Mouse (Mus musculus): Measurements from ENCODE around the gene Ctnnd2. TPM values are rescaled to one million over a fixed set of nuclear protein-coding genes. Genes with fewer than 3 reads are reported as not detected.

The Ctnnd2 gene
- polyA plus RNA-seq, 1 experiment from 2014 or later, result 1.0 TPM

DNA sequence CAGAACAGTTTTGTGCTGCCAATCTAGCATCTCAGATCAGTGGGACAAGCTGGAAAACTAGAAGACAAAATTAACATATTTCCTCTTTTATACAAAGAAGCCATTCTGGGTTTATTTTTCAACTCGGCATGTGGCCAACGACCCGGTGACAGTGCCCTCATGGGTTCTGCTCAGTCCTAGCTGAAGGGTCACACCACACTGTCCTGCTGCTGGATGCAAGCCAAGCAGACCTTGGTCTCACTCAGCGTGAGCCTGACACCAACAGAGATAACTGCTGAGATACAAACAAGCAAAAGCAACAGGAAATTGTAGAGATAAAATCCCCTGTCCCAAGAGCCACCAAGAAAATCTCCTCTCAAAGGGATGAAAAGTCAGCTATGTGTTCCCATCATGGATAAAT lies 719.6 kb downstream of the Ctnnd2 start:
- 63% methylated on average over 4 of the region's 4 CpGs for WGBS

GRCm38 (mm10) chr15:30895063-30895462 lies 722.7 kb downstream of the Ctnnd2 start:
- Histone ChIP-seq H3K4me2 (replicated peaks; ENCODE audit: low read depth) (no peak overlapping the region), H3K9ac (ENCODE audit: low read depth, low read length) (no peak overlapping the region), H3K9me3 (ENCODE audit: control insufficient read depth) (no peaks in the 10 kb centered on the region), H3K27me3 (replicated peaks; ENCODE audit: control insufficient read depth, insufficient read depth, low read length) (no peaks in the 10 kb centered on the region), H3K27ac (ENCODE audit: low read depth, low read length) (no peak overlapping the region), H3K4me3 (ENCODE audit: low read depth, low read length) (no peak overlapping the region), H3K4me1 (replicated peaks; ENCODE audit: control insufficient read depth, insufficient read depth, low read length) (no peaks in the 10 kb centered on the region), H3K36me3 (ENCODE audit: control insufficient read depth, insufficient read depth) (no peaks in the 10 kb centered on the region)
- no peak for TF ChIP-seq CTCF (IDR thresholded peaks at IDR 0.05; ENCODE audit: low read depth)
- ATAC-seq, result no peak
- 81% methylated on average over 5 of the region's 5 CpGs for WGBS

More for the DNA sequence above, 719.6 kb downstream of the Ctnnd2 start:
- no peaks in the 10 kb centered on the region for H3K36me3 ChIP-seq (ENCODE audit: control insufficient read depth, insufficient read depth)
- TF ChIP-seq CTCF (IDR thresholded peaks at IDR 0.05; ENCODE audit: low read depth), result no peak
- no peak overlapping the region for H3K4me2 ChIP-seq (replicated peaks; ENCODE audit: low read depth)
- no peaks in the 10 kb centered on the region for H3K9me3 ChIP-seq (ENCODE audit: control insufficient read depth)
- no peak overlapping the region for H3K27ac ChIP-seq (ENCODE audit: low read depth, low read length)
- H3K4me1 ChIP-seq (replicated peaks; ENCODE audit: control insufficient read depth, insufficient read depth, low read length), result no peaks in the 10 kb centered on the region
- H3K4me3 ChIP-seq (ENCODE audit: low read depth, low read length), result no peak overlapping the region
- no peaks in the 10 kb centered on the region for H3K27me3 ChIP-seq (replicated peaks; ENCODE audit: control insufficient read depth, insufficient read depth, low read length)
- no peak overlapping the region for H3K9ac ChIP-seq (ENCODE audit: low read depth, low read length)
- no peak for ATAC-seq

GRCm38 (mm10) chr15:30897342-30897741 lies 724.9 kb downstream of the Ctnnd2 start:
- no peak overlapping the region for H3K27ac ChIP-seq (ENCODE audit: low read depth, low read length)
- H3K4me2 ChIP-seq (replicated peaks; ENCODE audit: low read depth), result no peak overlapping the region
- H3K27me3 ChIP-seq (replicated peaks; ENCODE audit: control insufficient read depth, insufficient read depth, low read length), result no peaks in the 10 kb centered on the region
- no peak overlapping the region for H3K9ac ChIP-seq (ENCODE audit: low read depth, low read length)
- TF ChIP-seq CTCF (IDR thresholded peaks at IDR 0.05; ENCODE audit: low read depth), result no peak
- ATAC-seq, result no peak
- no peaks in the 10 kb centered on the region for H3K9me3 ChIP-seq (ENCODE audit: control insufficient read depth)
- no peak overlapping the region for H3K4me3 ChIP-seq (ENCODE audit: low read depth, low read length)
- no peaks in the 10 kb centered on the region for H3K36me3 ChIP-seq (ENCODE audit: control insufficient read depth, insufficient read depth)
- no peaks in the 10 kb centered on the region for H3K4me1 ChIP-seq (replicated peaks; ENCODE audit: control insufficient read depth, insufficient read depth, low read length)
- 90% methylated on average over 8 of the region's 8 CpGs for WGBS

DNA sequence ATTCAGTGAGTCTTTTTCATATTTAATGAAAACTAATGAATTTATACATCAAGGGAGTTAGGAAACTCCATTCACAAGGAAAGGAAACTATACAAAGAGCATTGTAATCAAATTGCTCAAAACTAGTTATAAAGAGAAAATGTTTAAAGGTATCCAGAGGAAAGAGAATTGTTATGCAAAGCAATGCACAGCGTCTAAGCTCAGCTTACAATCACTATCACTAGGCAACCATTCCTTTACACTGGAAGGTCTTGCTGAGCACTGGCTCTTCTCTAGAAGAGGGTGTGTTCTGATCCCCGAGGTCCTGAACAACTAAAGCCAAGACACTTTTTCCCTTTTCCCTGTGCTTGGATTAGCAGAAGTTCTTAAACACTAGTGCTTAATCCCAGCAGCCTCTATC lies 735.6 kb downstream of the Ctnnd2 start:
- H3K9ac ChIP-seq (ENCODE audit: low read depth, low read length), result no peak overlapping the region
- H3K4me3 ChIP-seq (ENCODE audit: low read depth, low read length), result no peak overlapping the region
- no peak for ATAC-seq
- no peaks in the 10 kb centered on the region for H3K9me3 ChIP-seq (ENCODE audit: control insufficient read depth)
- no peak overlapping the region for H3K27ac ChIP-seq (ENCODE audit: low read depth, low read length)
- whole genome bisulfite sequencing, result 51% methylated on average over 2 of the region's 2 CpGs
- TF ChIP-seq CTCF (IDR thresholded peaks at IDR 0.05; ENCODE audit: low read depth), result no peak
- H3K4me2 ChIP-seq (replicated peaks; ENCODE audit: low read depth), result no peak overlapping the region
- H3K27me3 ChIP-seq (replicated peaks; ENCODE audit: control insufficient read depth, insufficient read depth, low read length), result no peaks in the 10 kb centered on the region
- H3K4me1 ChIP-seq (replicated peaks; ENCODE audit: control insufficient read depth, insufficient read depth, low read length), result no peaks in the 10 kb centered on the region
- H3K36me3 ChIP-seq (ENCODE audit: control insufficient read depth, insufficient read depth), result no peaks in the 10 kb centered on the region

DNA sequence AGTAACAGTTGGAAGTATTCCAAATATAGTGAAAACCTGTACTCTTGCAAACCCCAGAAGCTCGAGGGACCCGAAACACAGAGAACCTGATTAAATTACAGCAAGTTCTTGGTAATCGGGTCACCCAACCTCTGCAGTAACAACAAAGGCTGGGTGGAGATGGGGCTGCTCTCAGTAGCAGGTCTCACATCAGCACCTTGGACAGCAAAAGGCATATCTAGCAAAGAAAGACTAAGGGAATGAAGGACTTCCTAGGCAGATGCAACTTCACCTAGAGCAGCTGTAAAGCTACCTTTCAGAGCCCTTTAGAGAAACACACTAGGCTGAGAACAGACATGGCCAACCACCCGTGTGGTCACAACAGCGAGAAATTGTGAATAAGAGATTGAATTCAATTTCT lies 741.0 kb downstream of the Ctnnd2 start:
- H3K4me3 ChIP-seq (ENCODE audit: low read depth, low read length), result no peak overlapping the region
- H3K27me3 ChIP-seq (replicated peaks; ENCODE audit: control insufficient read depth, insufficient read depth, low read length), result no peaks in the 10 kb centered on the region
- WGBS, result 77% methylated on average over 5 of the region's 5 CpGs
- ATAC-seq, result no peak
- no peak for TF ChIP-seq CTCF (IDR thresholded peaks at IDR 0.05; ENCODE audit: low read depth)
- no peak overlapping the region for H3K9ac ChIP-seq (ENCODE audit: low read depth, low read length)
- H3K4me1 ChIP-seq (replicated peaks; ENCODE audit: control insufficient read depth, insufficient read depth, low read length), result no peaks in the 10 kb centered on the region
- H3K36me3 ChIP-seq (ENCODE audit: control insufficient read depth, insufficient read depth), result no peaks in the 10 kb centered on the region
- H3K4me2 ChIP-seq (replicated peaks; ENCODE audit: low read depth), result no peak overlapping the region
- H3K9me3 ChIP-seq (ENCODE audit: control insufficient read depth), result no peaks in the 10 kb centered on the region
- H3K27ac ChIP-seq (ENCODE audit: low read depth, low read length), result no peak overlapping the region

DNA sequence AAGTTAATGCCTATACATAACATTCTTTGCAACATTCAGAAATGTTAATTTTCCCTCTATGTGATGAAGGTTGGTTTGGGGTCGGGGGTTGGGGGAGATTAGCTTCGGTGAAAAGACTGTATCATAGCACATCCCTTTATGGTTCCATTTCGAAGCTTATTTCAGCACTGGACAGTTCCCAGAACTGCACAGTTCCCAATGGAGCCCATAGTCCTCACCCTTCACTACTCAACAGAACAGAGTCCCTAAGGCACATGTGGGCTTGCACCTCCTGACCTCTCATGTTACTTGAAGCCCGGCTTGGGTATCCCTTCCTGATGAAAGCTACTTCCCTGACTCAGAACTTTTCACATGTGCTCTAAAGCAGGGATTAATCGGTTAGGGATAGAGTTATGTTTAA lies 753.4 kb downstream of the Ctnnd2 start:
- Histone ChIP-seq H3K4me3 (ENCODE audit: low read depth, low read length) (no peak overlapping the region), H3K4me2 (replicated peaks; ENCODE audit: low read depth) (no peak overlapping the region), H3K9ac (ENCODE audit: low read depth, low read length) (no peak overlapping the region), H3K4me1 (replicated peaks; ENCODE audit: control insufficient read depth, insufficient read depth, low read length) (no peaks in the 10 kb centered on the region), H3K27me3 (replicated peaks; ENCODE audit: control insufficient read depth, insufficient read depth, low read length) (no peaks in the 10 kb centered on the region), H3K36me3 (ENCODE audit: control insufficient read depth, insufficient read depth) (no peaks in the 10 kb centered on the region), H3K27ac (ENCODE audit: low read depth, low read length) (no peak overlapping the region), H3K9me3 (ENCODE audit: control insufficient read depth) (no peaks in the 10 kb centered on the region)
- ATAC-seq, result no peak
- no peak for TF ChIP-seq CTCF (IDR thresholded peaks at IDR 0.05; ENCODE audit: low read depth)
- WGBS, result 68% methylated on average over 5 of the region's 5 CpGs

DNA sequence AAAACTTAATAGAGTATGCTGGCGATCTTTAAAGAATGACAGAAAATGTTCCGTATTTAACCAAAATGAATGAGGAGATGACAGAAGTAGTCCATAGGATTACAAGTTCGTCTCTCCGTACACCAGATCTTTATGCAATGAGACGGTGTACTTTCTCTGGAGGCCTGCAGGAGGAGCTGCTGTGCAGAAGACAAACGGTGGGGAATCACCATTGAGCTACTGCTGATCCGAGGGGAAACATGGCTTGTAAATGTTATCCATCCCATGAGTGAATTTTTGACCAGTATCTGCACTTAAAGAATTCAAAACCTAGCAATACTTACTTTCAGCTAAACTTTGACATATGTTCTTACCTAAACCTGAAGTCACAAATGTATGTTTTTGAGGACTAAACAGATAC lies 755.2 kb downstream of the Ctnnd2 start:
- Histone ChIP-seq H3K27ac (ENCODE audit: low read depth, low read length) (no peak overlapping the region), H3K4me2 (replicated peaks; ENCODE audit: low read depth) (no peak overlapping the region), H3K4me1 (replicated peaks; ENCODE audit: control insufficient read depth, insufficient read depth, low read length) (no peaks in the 10 kb centered on the region), H3K9ac (ENCODE audit: low read depth, low read length) (no peak overlapping the region), H3K9me3 (ENCODE audit: control insufficient read depth) (no peaks in the 10 kb centered on the region), H3K4me3 (ENCODE audit: low read depth, low read length) (no peak overlapping the region), H3K36me3 (ENCODE audit: control insufficient read depth, insufficient read depth) (no peaks in the 10 kb centered on the region), H3K27me3 (replicated peaks; ENCODE audit: control insufficient read depth, insufficient read depth, low read length) (no peaks in the 10 kb centered on the region)
- ATAC-seq, result no peak
- peak; percentile 67 for TF ChIP-seq CTCF (IDR thresholded peaks at IDR 0.05; ENCODE audit: low read depth)
- WGBS, result 57% methylated on average over 7 of the region's 7 CpGs

Measured in intestine, postnatal 0 days (tissue).